Mouse (Mus musculus) hindbrain, embryonic 14.5 days (tissue): ENCODE measurements around the gene Frmd8. TPM values are rescaled to one million over a fixed set of nuclear protein-coding genes. Genes with fewer than 3 reads are reported as not detected.

Experiments used
- ATAC-seq: fragments of 200-750 bp; cut with Nextera tagmentation; 2 replicates; pipeline ENCODE4 v1.8.0; 2017; ENCODE audit warnings: moderate number of reproducible peaks, mild to moderate bottlenecking, moderate TSS enrichment, moderate library complexity; ENCODE audit not compliant: low FRiP score
- DNase-seq: peaks from one replicate; pipeline ENCODE4 v3.0.0-alpha.2; 2015; ENCODE audit warnings: low spot score
- H3K27ac ChIP-seq: fragments of 300-500 bp; sonication (generic); 2 replicates; pipeline ENCODE4 v1.5.1; 2014; ENCODE audit warnings: mild to moderate bottlenecking, moderate library complexity
- H3K27me3 ChIP-seq: fragments of 300-500 bp; sonication (generic); 2 replicates; pipeline ENCODE4 v1.6.1; 2014; ENCODE audit warnings: mild to moderate bottlenecking, low read length, mixed read lengths; ENCODE audit not compliant: control insufficient read depth, insufficient read depth
- H3K36me3 ChIP-seq: fragments of 300-500 bp; sonication (generic); replicated peaks from 2 replicates; pipeline ENCODE4 v1.6.1; 2014; ENCODE audit not compliant: control insufficient read depth, insufficient read depth
- H3K4me1 ChIP-seq: fragments of 300-500 bp; sonication (generic); replicated peaks from 2 replicates; pipeline ENCODE4 v1.6.1; 2014; ENCODE audit warnings: antibody characterized with exemption, low read length, mixed read lengths; ENCODE audit not compliant: control insufficient read depth, insufficient read depth
- H3K4me2 ChIP-seq: fragments of 300-500 bp; sonication (generic); replicated peaks from 2 replicates; pipeline ENCODE4 v1.6.1; 2014; ENCODE audit warnings: mild to moderate bottlenecking, moderate library complexity
- H3K4me3 ChIP-seq: fragments of 300-500 bp; sonication (generic); replicated peaks from 2 replicates; pipeline ENCODE4 v1.5.1; 2014; ENCODE audit warnings: mild to moderate bottlenecking, low read length
- H3K9ac ChIP-seq: fragments of 300-500 bp; sonication (generic); 2 replicates; pipeline ENCODE4 v1.6.1; 2014
- H3K9me3 ChIP-seq: fragments of 300-500 bp; sonication (generic); 2 replicates; pipeline ENCODE4 v1.6.1; 2016; ENCODE audit warnings: low read length; ENCODE audit not compliant: control insufficient read depth
- WGBS: fragments of 180-500 bp; shearing (Covaris S2); extraction: QIAGEN DNeasy Blood & Tissue Kit; methylation state at CpG from one replicate; pipeline ENCODE4 v1.1.7; 2014; 5-methylcytosine and 5-hydroxymethylcytosine counted together
- polyA plus RNA-seq: library from polyadenylated mRNA; unstranded; fragments of >200 nt; fragmentation: Nextera tagmentation; extraction: Ambion mirVana; gene quantifications from 2 replicates; pipeline ENCODE4 v1.2.1, GENCODE M21; 2014

The Frmd8 gene
- polyA plus RNA-seq, 1 experiment from 2014 or later = 11.3 TPM

DNA sequence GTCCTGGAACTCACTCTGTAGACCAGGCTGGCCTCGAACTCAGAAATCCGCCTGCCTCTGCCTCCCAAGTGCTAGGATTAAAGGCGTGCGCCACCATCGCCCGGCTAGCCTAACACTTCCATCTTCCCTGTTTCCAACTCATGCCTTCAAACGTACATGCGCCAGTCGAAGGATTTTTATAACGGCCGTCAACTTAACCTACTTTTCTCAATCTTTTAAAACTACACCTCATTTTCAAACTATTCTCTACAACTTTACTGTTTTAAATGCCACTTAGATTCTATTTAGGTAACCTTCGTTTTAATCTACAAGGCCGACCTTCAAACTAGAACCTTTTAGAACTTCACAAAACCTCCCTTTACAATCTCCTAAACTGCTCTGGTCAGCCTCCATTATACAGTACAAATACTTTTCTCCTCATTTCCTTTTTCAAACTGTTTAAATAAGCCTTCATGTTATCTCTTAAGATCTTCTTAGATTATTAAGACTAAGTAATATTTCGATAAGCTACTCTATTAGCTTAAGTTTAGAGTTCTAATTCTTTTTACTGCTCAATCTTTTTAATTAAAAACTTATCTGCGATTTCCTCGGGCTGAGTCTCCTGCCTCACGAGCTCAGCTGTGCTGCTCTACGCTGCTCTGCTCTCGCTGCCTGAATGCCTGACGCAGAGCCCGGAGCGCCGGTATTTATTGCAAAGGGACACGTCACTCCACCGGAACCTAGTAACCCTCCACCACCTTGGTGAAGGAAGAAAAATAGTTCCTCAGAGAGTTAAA lies 72.9 kb downstream of the Frmd8 start:
- H3K4me2 ChIP-seq = peak overlapping the region; percentile 66
- H3K4me3 ChIP-seq = peak overlapping the region; percentile 95
- H3K9me3 ChIP-seq = no peaks in the 10 kb centered on the region
- peak overlapping the region; percentile 100 for H3K27ac ChIP-seq
- ATAC-seq = peak; percentile 46; the same call in 1 of the 2 replicates
- H3K4me1 ChIP-seq = peaks cover 33% of the 10 kb centered on the region
- peaks cover 15% of the 10 kb centered on the region for H3K36me3 ChIP-seq
- H3K27me3 ChIP-seq = no peaks in the 10 kb centered on the region
- WGBS = under 1% methylated on average over 25 of the region's 25 CpGs
- peak overlapping the region; percentile 99 for H3K9ac ChIP-seq
- DNase-seq = peak; percentile 100

DNA sequence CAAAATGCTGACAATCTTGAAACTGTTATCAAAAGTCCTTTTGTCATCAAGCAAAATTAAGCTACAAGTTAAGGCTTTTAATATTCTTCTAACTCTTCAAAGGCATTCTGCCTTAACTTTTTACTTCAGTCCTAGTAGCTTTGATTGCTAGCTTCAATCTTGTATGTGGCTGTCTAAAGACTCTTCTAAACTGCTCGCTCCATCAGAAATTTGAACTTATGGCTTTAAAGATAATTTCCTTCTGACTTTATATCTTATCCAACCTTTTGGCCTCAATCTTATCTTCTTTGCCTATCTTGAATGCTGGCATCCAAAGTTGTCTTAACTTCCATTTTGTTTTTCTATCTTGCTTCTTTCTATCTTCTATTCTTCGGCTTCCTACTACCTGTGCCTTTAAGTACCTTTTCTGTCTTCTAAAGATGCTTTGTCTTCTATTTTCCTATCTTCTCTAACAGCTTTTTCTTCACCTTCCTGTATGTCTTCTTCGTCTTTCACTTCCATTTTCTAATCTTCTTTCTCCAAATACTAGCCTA lies 73.6 kb downstream of the Frmd8 start:
- Histone ChIP-seq H3K4me3 (peak overlapping the region; percentile 95), H3K36me3 (peaks cover 22% of the 10 kb centered on the region), H3K9ac (peak overlapping the region; percentile 98), H3K9me3 (no peaks in the 10 kb centered on the region), H3K4me1 (peaks cover 32% of the 10 kb centered on the region), H3K27ac (peak overlapping the region; percentile 100), H3K4me2 (peak overlapping the region; percentile 66), H3K27me3 (no peaks in the 10 kb centered on the region)
- ATAC-seq = no peak
- DNase-seq = peak; percentile 46
- WGBS = 7% methylated on average over 3 of the region's 3 CpGs

DNA sequence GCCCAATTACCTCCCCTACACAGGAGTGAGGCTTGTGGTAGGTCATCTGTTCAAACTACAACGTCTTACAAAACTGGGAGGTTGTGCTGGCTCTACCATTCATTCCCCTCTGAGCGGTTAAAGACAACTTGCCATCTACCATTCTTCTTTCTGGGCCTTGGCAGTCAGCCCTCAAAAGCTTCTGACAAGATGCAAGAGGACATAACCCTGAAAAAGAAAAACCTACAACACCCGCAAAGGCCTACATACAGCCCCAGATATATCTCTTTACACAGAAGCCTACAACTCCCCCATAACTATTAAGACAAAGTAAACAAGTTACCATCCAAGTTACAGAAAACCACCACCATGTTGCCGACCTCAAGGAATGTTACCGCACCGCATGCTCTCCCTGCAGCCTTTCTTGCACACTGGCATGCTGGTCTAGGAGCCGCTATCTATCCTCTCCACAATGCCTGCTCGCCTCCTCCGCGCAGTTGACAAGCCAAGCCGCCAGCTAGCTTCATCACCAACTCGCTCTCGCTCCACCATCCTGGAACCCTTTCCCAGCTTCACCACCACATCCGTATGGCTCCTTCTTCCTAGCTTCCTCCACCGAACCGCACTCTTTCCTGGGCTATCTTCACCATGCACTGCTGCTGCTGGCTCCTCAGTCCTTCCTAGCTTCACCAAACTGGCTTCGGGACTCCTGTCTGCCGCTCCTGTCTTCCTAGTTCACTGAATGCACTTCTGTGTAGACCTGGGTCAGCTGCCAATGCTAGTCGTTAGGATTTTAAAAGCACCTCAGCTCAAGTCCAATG lies 74.2 kb downstream of the Frmd8 start:
- H3K36me3 ChIP-seq = peaks cover 28% of the 10 kb centered on the region
- under 1% methylated on average over 19 of the region's 19 CpGs for WGBS
- H3K27ac ChIP-seq = peak overlapping the region; percentile 100
- peak overlapping the region; percentile 95 for H3K4me3 ChIP-seq
- peak overlapping the region; percentile 98 for H3K9ac ChIP-seq
- ATAC-seq (no peak), DNase-seq (peak; percentile 58)
- peaks cover 32% of the 10 kb centered on the region for H3K4me1 ChIP-seq
- peak overlapping the region; percentile 66 for H3K4me2 ChIP-seq
- H3K27me3 ChIP-seq = no peaks in the 10 kb centered on the region
- no peaks in the 10 kb centered on the region for H3K9me3 ChIP-seq

GRCm38 (mm10) chr19:5800350-5800631 lies 74.8 kb downstream of the Frmd8 start:
- WGBS = 0% methylated on average over 2 of the region's 2 CpGs
- Histone ChIP-seq H3K4me1 (peaks cover 35% of the 10 kb centered on the region), H3K4me3 (peak overlapping the region; percentile 95), H3K27ac (peak overlapping the region; percentile 100), H3K36me3 (peaks cover 34% of the 10 kb centered on the region), H3K9me3 (no peaks in the 10 kb centered on the region), H3K4me2 (peak overlapping the region; percentile 66), H3K9ac (peak overlapping the region; percentile 98), H3K27me3 (no peaks in the 10 kb centered on the region)
- DNase-seq (no peak), ATAC-seq (no peak)

Other genes with a start within 250 kb of the Frmd8 start
- gene Rela, start 237.8 kb downstream of the Frmd8 start, polyA plus RNA-seq = 30.2 and 31.0 TPM in 2 replicates
- gene Sipa1, start 211.6 kb downstream of the Frmd8 start, polyA plus RNA-seq = 12.7 and 16.2 TPM in 2 replicates
- 11.4 and 11.5 TPM in 2 replicates for gene Map3k11, start 186.5 kb downstream of the Frmd8 start, polyA plus RNA-seq
- 28.3 and 32.1 TPM in 2 replicates for gene Pcnx3, start 186.4 kb downstream of the Frmd8 start, polyA plus RNA-seq
- 0.36 TPM in 1 of 2 replicates, not detected in the other for gene Kcnk7, start 170.9 kb downstream of the Frmd8 start, polyA plus RNA-seq
- gene Ehbp1l1, start 149.0 kb downstream of the Frmd8 start, polyA plus RNA-seq = 9.2 and 12.5 TPM in 2 replicates
- gene Fam89b, start 145.6 kb downstream of the Frmd8 start, polyA plus RNA-seq = 140 and 144 TPM in 2 replicates
- 13.8 and 15.8 TPM in 2 replicates for gene Ltbp3, start 134.4 kb downstream of the Frmd8 start, polyA plus RNA-seq
- 73.5 and 76.7 TPM in 2 replicates for gene Scyl1, start 103.9 kb downstream of the Frmd8 start, polyA plus RNA-seq
- gene Slc25a45, start 2.5 kb upstream of the Frmd8 start, polyA plus RNA-seq = 1.5 and 2.5 TPM in 2 replicates
- 6.1 and 9.4 TPM in 2 replicates for gene Tigd3, start 18.9 kb upstream of the Frmd8 start, polyA plus RNA-seq
- gene Dpf2, start 37.7 kb upstream of the Frmd8 start, polyA plus RNA-seq = 88.2 and 94.7 TPM in 2 replicates
- gene Cdc42ep2, start 49.5 kb upstream of the Frmd8 start, polyA plus RNA-seq = 16.9 and 18.5 TPM in 2 replicates
- gene Pola2, start 88.9 kb upstream of the Frmd8 start, polyA plus RNA-seq = 22.2 and 24.2 TPM in 2 replicates
- gene Slc22a20, start 110.9 kb upstream of the Frmd8 start, polyA plus RNA-seq = not detected in 2 replicates
- 5.4 and 6.5 TPM in 2 replicates for gene Capn1, start 140.6 kb upstream of the Frmd8 start, polyA plus RNA-seq
- 28.7 and 32.9 TPM in 2 replicates for gene Syvn1, start 171.3 kb upstream of the Frmd8 start, polyA plus RNA-seq
- 64.2 and 64.5 TPM in 2 replicates for gene Mrpl49, start 182.5 kb upstream of the Frmd8 start, polyA plus RNA-seq
- gene Fau, start 182.6 kb upstream of the Frmd8 start, polyA plus RNA-seq = 537 and 672 TPM in 2 replicates
- gene Znhit2, start 185.9 kb upstream of the Frmd8 start, polyA plus RNA-seq = 35.3 and 36.3 TPM in 2 replicates
- gene Tm7sf2, start 193.1 kb upstream of the Frmd8 start, polyA plus RNA-seq = 58.9 and 59.8 TPM in 2 replicates
- gene Vps51, start 202.0 kb upstream of the Frmd8 start, polyA plus RNA-seq = 71.7 and 74.2 TPM in 2 replicates
- gene Tmem262, start 204.8 kb upstream of the Frmd8 start, polyA plus RNA-seq = not detected in 2 replicates
- 1.0 and 1.2 TPM in 2 replicates for gene Gm28374, start 207.0 kb upstream of the Frmd8 start, polyA plus RNA-seq
- 75.1 and 75.4 TPM in 2 replicates for gene Zfpl1, start 209.7 kb upstream of the Frmd8 start, polyA plus RNA-seq
- gene Cdca5, start 209.7 kb upstream of the Frmd8 start, polyA plus RNA-seq = 6.3 and 6.8 TPM in 2 replicates
- gene AC131692.1, start 219.1 kb upstream of the Frmd8 start, polyA plus RNA-seq = not detected in 2 replicates
- 0.52 and 0.59 TPM in 2 replicates for gene Naaladl1, start 230.5 kb upstream of the Frmd8 start, polyA plus RNA-seq
- gene Sac3d1, start 243.4 kb upstream of the Frmd8 start, polyA plus RNA-seq = 51.3 and 54.5 TPM in 2 replicates